Mouse (Mus musculus): ENCODE measurements around the gene Id3. TPM values are rescaled to one million over a fixed set of nuclear protein-coding genes. Genes with fewer than 3 reads are reported as not detected.

Gene Id3
- total RNA-seq, 2 experiments from 2014 or later: not detected

GRCm38 (mm10) chr4:136173210-136173715, 30.0 kb downstream of the Id3 start:
- ATAC-seq (replicated peaks; ENCODE audit: low FRiP score, poor library complexity, severe bottlenecking): 0 out of 2 replicates have a peak, but pooled peaks have one; percentile 1

DNA sequence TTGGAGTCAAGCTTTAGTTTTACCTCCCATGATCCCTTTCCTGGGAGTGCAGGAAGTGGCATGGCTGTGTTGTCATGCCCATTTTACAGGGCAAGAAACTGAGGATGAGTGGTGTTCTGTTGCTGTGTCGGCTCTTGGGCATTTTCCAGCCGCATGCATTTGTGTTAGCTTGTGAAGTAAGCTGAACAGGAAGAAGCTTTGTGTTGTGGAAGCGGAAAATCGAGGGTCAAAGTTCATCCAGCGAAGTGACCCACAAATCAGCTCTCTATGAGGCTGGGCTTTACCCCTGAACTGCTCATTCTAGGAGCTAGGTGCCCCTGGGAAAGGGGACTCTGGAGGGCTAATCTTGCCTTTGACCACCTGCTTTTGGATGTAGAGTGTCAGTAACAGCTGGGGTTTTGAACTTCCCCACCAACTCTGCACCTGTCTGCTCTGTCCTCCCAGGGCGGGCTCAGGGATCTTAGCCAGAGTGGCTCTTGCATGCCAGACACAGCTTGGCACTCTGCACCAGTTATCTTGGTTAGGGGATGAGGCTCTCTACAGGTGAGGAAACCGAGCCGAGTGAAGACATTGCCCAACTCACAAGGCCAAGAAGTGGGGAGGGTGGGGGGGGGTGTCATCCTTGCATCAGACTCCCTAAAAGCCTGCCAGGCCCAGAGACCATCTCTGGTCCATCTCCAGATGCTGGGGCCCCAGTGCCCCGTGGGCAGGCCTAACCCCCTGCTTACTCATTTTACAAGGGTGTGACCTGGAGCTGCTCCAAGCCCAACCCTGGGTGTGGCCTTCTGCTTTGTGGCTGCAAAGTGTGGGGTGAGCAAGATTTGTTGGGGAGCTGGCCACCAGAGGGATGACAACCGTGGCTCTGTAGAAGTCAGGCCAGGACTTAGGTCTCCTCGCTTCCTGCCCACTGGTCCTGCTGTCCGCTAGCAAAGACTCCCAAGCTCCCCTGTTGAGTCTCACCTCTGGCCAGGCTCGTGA, 31.2 kb downstream of the Id3 start:
- ATAC-seq (replicated peaks; ENCODE audit: low FRiP score, poor library complexity, severe bottlenecking): peak; percentile 50

- ATAC-seq (replicated peaks; ENCODE audit: low FRiP score, poor library complexity, severe bottlenecking): no peak
Measured at GRCm38 (mm10) chr4:136176022-136176552, 32.8 kb downstream of the Id3 start.

DNA sequence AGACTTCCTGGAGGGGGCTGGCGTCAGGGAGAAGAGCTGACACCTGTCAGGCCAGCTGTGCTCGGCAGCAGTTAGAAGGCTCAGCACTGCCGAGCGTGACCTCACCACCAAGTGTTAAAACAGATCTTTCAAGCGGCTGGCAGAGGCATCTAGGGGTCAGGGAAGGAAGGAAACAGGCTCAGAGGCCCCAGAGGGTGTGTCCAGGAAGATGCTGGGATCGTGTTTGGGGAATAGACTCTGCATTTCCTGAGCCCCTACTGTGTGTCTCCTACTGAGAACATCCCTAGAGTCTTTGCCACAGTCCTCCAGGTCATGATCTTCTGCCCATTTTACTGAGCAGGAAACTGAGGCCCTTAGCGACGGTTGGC, 33.9 kb downstream of the Id3 start:
- peak; percentile 2; the same call in 1 of the 2 replicates for ATAC-seq (replicated peaks; ENCODE audit: low FRiP score, poor library complexity, severe bottlenecking)

DNA sequence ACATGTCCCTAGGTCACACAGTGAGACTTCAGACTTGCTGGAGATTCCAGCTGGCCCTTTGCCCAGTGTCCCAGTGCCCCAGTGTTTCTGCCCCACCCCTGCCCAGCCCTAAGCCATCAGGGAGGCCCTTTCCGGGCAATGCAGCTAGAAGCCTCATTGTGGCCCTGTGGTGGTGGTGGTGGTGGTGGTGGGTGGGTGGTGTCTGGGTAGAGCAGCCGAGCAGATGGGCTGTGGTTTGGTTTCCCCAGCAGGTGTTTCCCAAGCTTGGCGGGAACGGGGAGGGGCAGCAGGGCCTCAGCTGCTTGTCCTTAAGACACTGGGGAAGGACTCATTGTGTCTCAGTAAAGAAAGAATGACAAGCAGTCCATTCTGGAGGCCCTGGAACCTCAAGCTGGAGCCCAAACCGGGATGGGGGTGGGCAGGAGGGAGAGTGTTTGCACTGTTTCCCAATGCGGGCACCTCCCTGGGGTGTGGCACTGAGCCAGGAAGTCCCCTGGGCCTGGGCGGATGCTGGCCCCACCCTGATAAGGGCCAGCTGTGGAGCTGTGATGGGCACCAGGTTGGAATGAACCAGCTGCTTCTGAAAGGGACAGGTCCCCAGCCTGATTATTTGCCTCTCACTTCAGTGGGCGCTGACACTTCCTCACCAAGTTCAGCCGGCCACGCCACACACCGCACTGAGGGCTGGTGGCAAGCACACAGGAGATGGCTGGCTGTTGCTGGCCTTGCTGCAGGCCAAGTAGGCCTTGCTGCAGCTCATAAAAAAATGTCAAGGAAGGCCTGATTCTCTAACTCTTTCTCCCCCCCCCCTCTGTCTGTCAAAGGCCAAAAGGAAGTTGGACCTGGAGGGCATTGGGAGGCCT, 34.5 kb downstream of the Id3 start:
- ATAC-seq (replicated peaks; ENCODE audit: low FRiP score, poor library complexity, severe bottlenecking): peak; percentile 47

DNA sequence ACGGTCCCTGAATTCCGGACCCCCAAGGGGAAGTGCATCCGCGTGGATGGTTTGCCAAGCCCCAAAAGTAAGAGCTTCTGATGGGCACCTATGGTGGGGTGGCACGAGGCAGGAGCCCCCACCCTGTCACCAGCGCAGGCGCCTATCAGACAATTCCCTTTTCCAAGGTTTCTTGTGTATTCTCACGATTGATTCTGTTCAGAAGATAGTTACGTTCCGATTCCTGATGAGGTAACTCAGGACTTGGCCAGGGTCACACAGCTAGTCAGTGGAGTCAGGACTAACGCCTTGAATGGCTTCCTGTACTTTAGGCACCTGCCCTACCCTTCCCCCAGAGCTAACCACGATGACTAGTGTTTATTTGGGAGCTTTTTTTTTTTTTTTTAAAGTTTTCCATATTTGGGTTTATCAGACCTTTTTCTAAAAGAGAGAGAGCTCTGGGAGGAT, 35.2 kb downstream of the Id3 start:
- ATAC-seq (replicated peaks; ENCODE audit: low FRiP score, poor library complexity, severe bottlenecking): peak; percentile 8; the same call in 1 of the 2 replicates

DNA sequence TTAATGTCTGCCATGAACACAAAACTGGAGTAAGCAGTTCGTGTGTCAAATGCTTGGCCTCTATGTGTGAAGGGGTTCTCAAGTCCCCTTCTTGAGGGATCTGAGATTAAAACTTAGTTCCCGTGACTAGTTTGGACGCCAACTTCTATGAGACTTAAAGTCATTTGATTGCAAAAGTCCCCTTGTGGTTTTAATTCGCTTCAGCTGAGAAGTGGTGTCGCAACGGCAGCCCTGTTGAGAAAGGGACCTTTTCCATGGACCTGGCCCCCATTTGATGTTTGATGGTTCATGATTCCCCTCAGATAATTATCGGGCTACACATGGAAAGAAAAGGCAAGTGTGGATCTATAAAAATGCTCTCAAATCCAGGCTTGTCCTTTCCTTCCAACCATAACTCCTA, 36.2 kb downstream of the Id3 start:
- no peak for ATAC-seq (replicated peaks; ENCODE audit: low FRiP score, poor library complexity, severe bottlenecking)

DNA sequence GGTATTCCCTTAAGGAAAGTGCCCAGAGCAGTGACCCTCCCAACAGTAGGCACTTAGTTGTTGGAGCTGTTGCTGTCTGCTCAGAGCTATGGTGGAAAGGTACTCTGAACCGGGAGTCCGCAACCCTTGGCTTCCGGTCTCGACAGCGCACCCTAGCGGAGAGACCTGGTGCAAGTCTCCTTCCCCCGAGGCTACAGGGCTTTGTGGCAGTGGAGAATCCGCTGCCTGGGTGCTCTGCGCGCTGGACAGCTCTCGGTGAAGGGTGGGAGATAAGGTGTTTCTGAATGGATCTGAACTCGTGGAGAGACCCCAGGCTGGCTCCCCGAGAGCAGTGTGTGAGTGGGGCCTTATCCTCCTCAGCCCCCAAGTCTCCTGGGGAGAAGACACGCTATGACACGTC, 36.7 kb downstream of the Id3 start:
- ATAC-seq (replicated peaks; ENCODE audit: low FRiP score, poor library complexity, severe bottlenecking): peak; percentile 45

- ATAC-seq (replicated peaks; ENCODE audit: low FRiP score, poor library complexity, severe bottlenecking): peak; percentile 34
Measured at GRCm38 (mm10) chr4:136180408-136181330, 37.4 kb downstream of the Id3 start.

DNA sequence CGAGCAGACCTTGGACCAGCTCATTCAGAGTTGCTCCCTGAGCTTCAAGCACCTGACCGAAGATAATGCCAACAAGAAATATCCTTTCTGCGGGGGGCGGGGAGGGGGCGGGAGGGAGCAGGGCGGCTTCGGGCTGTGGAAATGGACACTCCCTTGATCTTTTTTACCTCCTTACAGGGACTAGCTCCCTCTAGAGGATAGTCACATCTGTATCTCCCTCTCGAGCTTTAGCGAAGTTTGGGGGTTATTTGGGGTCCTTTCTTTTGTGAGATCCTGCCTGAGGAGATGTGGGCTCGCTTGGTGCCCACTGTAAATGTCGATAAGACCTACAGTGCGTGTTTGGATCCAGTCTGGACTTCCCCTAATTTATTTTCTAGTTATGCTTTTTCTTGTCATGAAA, 38.1 kb downstream of the Id3 start:
- ATAC-seq (replicated peaks; ENCODE audit: low FRiP score, poor library complexity, severe bottlenecking): no peak

DNA sequence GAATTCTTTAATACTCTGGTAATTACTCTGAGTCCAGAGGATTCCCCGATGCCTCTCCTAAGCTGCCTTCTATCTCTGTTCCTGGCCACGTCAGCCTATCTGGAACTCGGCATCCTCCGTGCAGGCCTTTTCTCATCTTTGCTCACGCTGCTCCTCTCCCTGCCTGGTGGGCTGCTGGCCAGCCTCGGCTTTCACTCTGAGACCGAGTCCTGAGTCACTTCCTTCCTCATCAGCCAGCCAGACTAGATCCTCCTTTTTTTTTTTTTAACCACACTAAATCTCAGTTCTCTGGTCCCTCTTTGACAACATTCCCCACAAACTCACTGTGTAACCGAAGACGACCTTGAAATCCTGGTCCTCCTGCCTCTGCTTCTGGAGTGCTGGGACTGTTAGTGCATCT, 42.1 kb downstream of the Id3 start:
- no peak for ATAC-seq (replicated peaks; ENCODE audit: low FRiP score, poor library complexity, severe bottlenecking)

- no peak for ATAC-seq (replicated peaks; ENCODE audit: low FRiP score, poor library complexity, severe bottlenecking)
Measured at GRCm38 (mm10) chr4:136186315-136186714, 43.0 kb downstream of the Id3 start.

GRCm38 (mm10) chr4:136186739-136187472, 43.6 kb downstream of the Id3 start:
- ATAC-seq (replicated peaks; ENCODE audit: low FRiP score, poor library complexity, severe bottlenecking): no peak

GRCm38 (mm10) chr4:136188973-136189737, 45.9 kb downstream of the Id3 start:
- peak; percentile 48 for ATAC-seq (replicated peaks; ENCODE audit: low FRiP score, poor library complexity, severe bottlenecking)

- ATAC-seq (replicated peaks; ENCODE audit: low FRiP score, poor library complexity, severe bottlenecking): peak; percentile 87
Measured at GRCm38 (mm10) chr4:136189912-136190311, 46.6 kb downstream of the Id3 start.

- no peak for ATAC-seq (replicated peaks; ENCODE audit: low FRiP score, poor library complexity, severe bottlenecking)
Measured at GRCm38 (mm10) chr4:136193571-136193970, 50.3 kb downstream of the Id3 start.

- ATAC-seq (replicated peaks; ENCODE audit: low FRiP score, poor library complexity, severe bottlenecking): no peak
Measured at GRCm38 (mm10) chr4:136195029-136195428, 51.7 kb downstream of the Id3 start.
